Mouse (Mus musculus): ENCODE data around the gene Vmn1r207-ps. TPM values are rescaled to one million over a fixed set of nuclear protein-coding genes. Genes with fewer than 3 reads are reported as not detected.

The Vmn1r207-ps gene
- polyA plus RNA-seq (2017; shearing (Covaris generic)), result 0.10 TPM

DNA sequence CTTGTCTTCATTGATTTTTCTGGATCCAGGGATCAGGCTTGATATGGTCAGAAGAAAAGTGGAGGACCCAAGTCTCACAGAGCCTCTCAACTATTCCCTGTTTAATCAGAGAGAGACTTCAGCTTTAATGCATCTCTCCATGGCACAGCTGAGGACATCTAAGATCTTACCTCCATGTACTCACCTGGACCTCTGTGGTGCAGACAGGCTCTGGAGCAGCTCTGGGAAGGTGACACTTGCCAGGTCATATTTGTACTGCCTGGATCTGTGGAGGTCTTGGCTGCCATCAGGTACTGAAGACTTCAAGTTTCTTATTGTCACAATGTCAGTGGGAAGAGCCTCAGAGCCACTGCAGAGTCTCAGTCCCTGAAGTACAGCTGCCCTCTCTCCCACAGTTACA is at the start of gene Vmn1r207-ps:
Vmn1r207-ps (minus strand) TSS at position 101 of the 400 bp plus-strand sequence.

DNA sequence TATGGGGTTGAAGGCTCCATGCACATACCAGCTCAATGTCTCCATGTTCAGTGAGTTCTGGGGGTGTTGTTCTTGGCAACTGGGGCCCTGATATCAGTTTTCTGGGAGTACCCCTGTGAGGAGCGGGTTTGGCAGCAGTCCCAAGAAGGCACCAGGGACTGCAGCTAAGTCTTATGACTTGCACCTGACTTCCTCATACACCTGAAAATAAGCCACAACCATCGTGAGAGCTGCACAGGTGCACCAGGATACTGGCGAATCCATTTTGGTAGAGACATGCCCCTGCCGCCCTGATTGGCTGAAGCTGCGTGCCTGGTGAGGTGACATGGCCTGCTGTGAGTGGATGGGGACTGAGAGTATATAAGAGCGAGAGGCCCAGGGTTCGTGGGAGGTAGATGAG is 47.9 kb upstream of the Vmn1r207-ps start, which contains the start of gene Vmn1r208:
Vmn1r208 (minus strand) TSS at position 101 of the 400 bp plus-strand sequence.

Other genes with a start within 250 kb of the Vmn1r207-ps start
- gene Vmn1r202, start 224.2 kb downstream of the Vmn1r207-ps start, polyA plus RNA-seq (2017; shearing (Covaris generic)), result 0.05 TPM
- 0.15 TPM for gene Vmn1r203, start 211.5 kb downstream of the Vmn1r207-ps start, polyA plus RNA-seq (2017; shearing (Covaris generic))
- gene Vmn1r204, start 176.4 kb downstream of the Vmn1r207-ps start, polyA plus RNA-seq (2017; shearing (Covaris generic)), result not detected
- gene Vmn1r205, start 136.6 kb downstream of the Vmn1r207-ps start, polyA plus RNA-seq (2017; shearing (Covaris generic)), result not detected
- gene Vmn1r206, start 105.4 kb downstream of the Vmn1r207-ps start, polyA plus RNA-seq (2017; shearing (Covaris generic)), result not detected
- 0.14 TPM for gene Vmn1r208, start 47.8 kb upstream of the Vmn1r207-ps start, polyA plus RNA-seq (2017; shearing (Covaris generic))
- not detected for gene Vmn1r209, start 80.1 kb upstream of the Vmn1r207-ps start, polyA plus RNA-seq (2017; shearing (Covaris generic))
- gene Vmn1r210, start 101.7 kb upstream of the Vmn1r207-ps start, polyA plus RNA-seq (2017; shearing (Covaris generic)), result 0.09 TPM
- not detected for gene Vmn1r211, start 127.9 kb upstream of the Vmn1r207-ps start, polyA plus RNA-seq (2017; shearing (Covaris generic))
- not detected for gene Vmn1r212, start 154.6 kb upstream of the Vmn1r207-ps start, polyA plus RNA-seq (2017; shearing (Covaris generic))

All from CD4-positive, CD25-positive, alpha-beta regulatory T cell, adult 9 weeks (primary cell).